Mouse (Mus musculus) ES-E14 (cell line): ENCODE data around the gene Pla2g4d. TPM values are rescaled to one million over a fixed set of nuclear protein-coding genes. Genes with fewer than 3 reads are reported as not detected.

Source experiments
- DNase-seq: peaks from one replicate; pipeline ENCODE4 v3.0.0-alpha.2; 2013; ENCODE audit warnings: low read depth, low spot score
- H3K27ac ChIP-seq: 2 replicates; pipeline ENCODE4 v1.5.1; 2012; ENCODE audit warnings: low read depth, mild to moderate bottlenecking, low read length, moderate library complexity, mixed read lengths; ENCODE audit not compliant: poor library complexity, insufficient read depth, severe bottlenecking
- H3K36me3 ChIP-seq: 2 replicates; pipeline ENCODE4 v1.6.1; 2012; ENCODE audit warnings: mild to moderate bottlenecking, low read length, moderate library complexity, mixed read lengths; ENCODE audit not compliant: control insufficient read depth, poor library complexity, insufficient read depth, severe bottlenecking
- H3K4me1 ChIP-seq, 2 experiments: fragments of 150-350 bp in 1 of 2; sonication (generic) in 1 of 2; 2 replicates each; pipeline ENCODE4 v1.6.1; 2012; ENCODE audit warnings: low read length in 2 of 2, mild to moderate bottlenecking in 1 of 2, mixed read lengths in 1 of 2; ENCODE audit not compliant: control insufficient read depth in 2 of 2, insufficient read depth in 2 of 2, poor library complexity in 1 of 2
- H3K4me3 ChIP-seq, 2 experiments: fragments of 150-350 bp in 1 of 2; sonication (generic) in 1 of 2; 2 replicates each; pipeline ENCODE4 v1.5.1; 2012; ENCODE audit warnings: low read length in 2 of 2, low read depth in 1 of 2, mild to moderate bottlenecking in 1 of 2, mixed read lengths in 1 of 2; ENCODE audit not compliant: insufficient read depth in 1 of 2, poor library complexity in 1 of 2, severe bottlenecking in 1 of 2
- H3K9ac ChIP-seq: 2 replicates; pipeline ENCODE4 v1.6.1; 2012; ENCODE audit warnings: low read depth, mild to moderate bottlenecking, low read length, mixed read lengths; ENCODE audit not compliant: poor library complexity, insufficient read depth, severe bottlenecking
- H3K9me3 ChIP-seq: fragments of 150-350 bp; sonication (generic); 2 replicates; pipeline ENCODE4 v1.6.1; 2012; ENCODE audit warnings: low read depth, mild to moderate bottlenecking, low read length; ENCODE audit not compliant: control insufficient read depth, insufficient read depth
- CHD2 ChIP-seq: IDR thresholded peaks from 2 replicates; pipeline ENCODE4 v1.6.1; 2014; ENCODE audit warnings: mild to moderate bottlenecking, low read depth, low read length, inconsistent platforms
- HCFC1 ChIP-seq: IDR thresholded peaks from 2 replicates; pipeline ENCODE4 v1.6.1; 2012; ENCODE audit warnings: low read length, inconsistent platforms, borderline replicate concordance; ENCODE audit not compliant: insufficient read depth
- MAFK ChIP-seq: IDR thresholded peaks from 2 replicates; pipeline ENCODE4 v1.6.1; 2014; ENCODE audit warnings: mild to moderate bottlenecking, low read depth, low read length, inconsistent platforms; ENCODE audit not compliant: insufficient read depth
- ZC3H11A ChIP-seq: IDR thresholded peaks from 2 replicates; pipeline ENCODE4 v1.6.1; 2012; ENCODE audit warnings: low read depth, mild to moderate bottlenecking, inconsistent platforms, low read length, borderline replicate concordance
- ZNF384 ChIP-seq: IDR thresholded peaks from 2 replicates; pipeline ENCODE4 v1.6.1; 2012; ENCODE audit warnings: low read depth, low read length, inconsistent platforms
- in situ Hi-C, 2 experiments: fragments of 600-800 bp; cut with MboI; formaldehyde crosslinking; loops; one replicate each; pipeline ENCODE4 v1.15.1; 2025; ENCODE audit warnings: low sequenced_read_pairs in 2 of 2, inconsistent platforms in 1 of 2; ENCODE audit not compliant: unreplicated experiment in 2 of 2
- total RNA-seq: library from RNA; depleted of rRNA; stranded (reverse); fragments of 300-350 nt; gene quantifications from 2 replicates; pipeline ENCODE4 v1.2.3, GENCODE M21; 2012; rRNA removed

The Pla2g4d gene
- not detected in 2 replicates for total RNA-seq

- H3K36me3 ChIP-seq = no peaks in the 10 kb centered on the region
- no peak within 1 kb of the TSS for H3K4me3 ChIP-seq
- H3K27ac ChIP-seq = no peak within 1 kb of the TSS
- in situ Hi-C loops = loop anchor here (10.0 to 25.0 kb wide), 2 partner anchors 102 to 114 kb away; no protein-coding TSS in a partner anchor
- TF ChIP-seq MAFK (no peak), CHD2 (no peak), HCFC1 (no peak), ZC3H11A (no peak), ZNF384 (no peak)
- H3K4me1 ChIP-seq = no peaks in the 10 kb centered on the region
- no peaks in the 10 kb centered on the region for H3K9me3 ChIP-seq
- DNase-seq = no peak
- H3K9ac ChIP-seq = no peak within 1 kb of the TSS
Measured at GRCm38 (mm10) chr2:120288995-120289394, at the start of gene Pla2g4d. TSS of gene Pla2g4d (minus strand) at chr2:120289197.

DNA sequence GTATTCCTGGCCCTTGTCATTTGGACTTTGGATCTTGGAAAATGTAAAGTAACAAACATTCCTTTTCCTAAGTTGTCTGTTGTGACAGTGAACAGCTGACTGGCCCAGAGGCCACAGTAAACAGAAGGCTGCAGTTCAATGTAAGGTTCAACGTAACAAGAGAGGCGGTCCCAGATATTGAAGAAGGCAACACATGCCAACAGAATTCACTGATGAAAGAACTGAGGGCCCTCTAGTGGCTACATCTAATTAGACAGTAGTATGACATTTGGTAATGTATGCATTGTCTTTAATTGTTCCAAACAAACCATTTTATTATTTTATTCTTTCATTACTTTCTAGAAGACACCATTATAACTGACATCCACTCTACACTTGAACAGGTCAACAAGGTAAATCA is 48.9 kb upstream of the Pla2g4d start:
- Histone ChIP-seq H3K36me3 (peaks cover 7% of the 10 kb centered on the region; the same call in 1 of the 2 replicates), H3K4me1 (no peaks in the 10 kb centered on the region), H3K27ac (no peak overlapping the region), H3K4me3 (no peak overlapping the region), H3K9ac (no peak overlapping the region), H3K9me3 (no peaks in the 10 kb centered on the region)
- DNase-seq = no peak
- in situ Hi-C loops = no loop called here
- no peak for TF ChIP-seq ZNF384
- TF ChIP-seq MAFK = no peak
- no peak for TF ChIP-seq CHD2
- no peak for TF ChIP-seq HCFC1

DNA sequence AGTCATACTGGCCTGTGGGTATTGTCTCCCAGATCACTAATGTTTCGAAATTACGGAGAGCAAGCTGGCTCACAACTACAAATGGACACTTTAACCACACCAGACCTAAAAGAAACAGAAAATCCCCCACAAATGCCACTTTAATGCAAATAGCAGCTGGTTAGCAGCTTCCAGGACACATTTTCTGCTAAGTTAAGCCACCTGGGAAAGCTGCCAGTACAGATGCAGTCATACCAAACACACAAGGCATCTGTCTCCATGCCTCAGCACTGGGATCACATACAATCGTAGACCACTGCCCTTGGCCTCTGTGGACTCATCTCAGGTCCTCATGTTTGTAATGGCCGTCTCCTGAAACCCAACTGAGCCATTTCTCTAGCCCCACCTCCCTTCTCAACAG is 42.6 kb upstream of the Pla2g4d start:
- no peak overlapping the region for H3K9ac ChIP-seq
- no peaks in the 10 kb centered on the region for H3K9me3 ChIP-seq
- no peak overlapping the region for H3K27ac ChIP-seq
- no peak for DNase-seq
- in situ Hi-C loops = no loop called here
- H3K4me1 ChIP-seq = no peaks in the 10 kb centered on the region
- no peak for TF ChIP-seq MAFK
- TF ChIP-seq ZC3H11A = no peak
- no peak for TF ChIP-seq HCFC1
- no peak for TF ChIP-seq CHD2
- no peak for TF ChIP-seq ZNF384
- peaks cover 7% of the 10 kb centered on the region; the same call in 1 of the 2 replicates for H3K36me3 ChIP-seq
- no peak overlapping the region for H3K4me3 ChIP-seq

DNA sequence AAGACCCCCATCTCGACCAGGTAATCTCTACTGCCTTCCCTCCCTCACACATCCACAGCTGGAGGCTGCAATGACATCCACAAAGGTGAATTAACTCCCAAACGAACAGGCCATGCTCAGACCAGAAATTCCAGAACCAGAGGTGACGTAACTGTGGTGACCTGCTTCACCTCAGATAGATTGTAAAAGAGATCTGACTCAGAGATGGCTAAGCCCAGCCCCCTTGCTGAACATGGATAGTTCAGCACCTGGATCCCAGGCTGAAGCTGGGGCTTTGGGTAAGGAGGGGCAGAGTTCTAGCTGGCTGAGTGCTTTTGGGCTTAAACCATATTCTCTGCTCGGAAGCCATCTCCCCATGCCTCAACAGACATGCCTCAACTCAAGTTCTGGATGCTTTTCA is 26.1 kb upstream of the Pla2g4d start:
- Histone ChIP-seq H3K4me1 (no peaks in the 10 kb centered on the region), H3K9me3 (no peaks in the 10 kb centered on the region), H3K27ac (no peak overlapping the region), H3K36me3 (peaks cover 8% of the 10 kb centered on the region; the same call in 1 of the 2 replicates), H3K9ac (no peak overlapping the region), H3K4me3 (no peak overlapping the region)
- in situ Hi-C loops = no loop called here
- DNase-seq = no peak
- TF ChIP-seq MAFK (no peak), ZC3H11A (no peak), HCFC1 (no peak), ZNF384 (no peak), CHD2 (no peak)

DNA sequence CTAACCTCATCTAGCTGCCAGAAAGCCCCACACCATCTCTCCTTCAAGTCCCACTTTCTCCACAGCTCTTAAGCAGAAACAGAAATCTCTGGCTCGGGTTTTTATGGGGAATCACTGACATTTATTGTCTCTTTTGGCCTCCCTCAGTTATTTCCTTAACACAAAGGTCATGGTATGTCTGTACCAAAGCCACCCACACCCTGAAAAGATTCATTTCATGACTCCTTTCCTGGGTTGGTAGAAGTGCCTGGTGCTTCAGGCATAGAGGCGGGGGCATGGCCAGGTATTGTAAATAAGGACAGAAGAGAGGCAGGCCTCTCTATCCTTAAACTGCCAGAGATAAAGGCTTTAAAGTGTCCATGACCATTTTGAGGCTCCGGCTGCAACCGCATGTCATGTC is 25.5 kb upstream of the Pla2g4d start:
- no peak for TF ChIP-seq MAFK
- no peak for TF ChIP-seq HCFC1
- TF ChIP-seq ZC3H11A = no peak
- no peak for TF ChIP-seq CHD2
- no peak for TF ChIP-seq ZNF384

More for the DNA sequence above, 25.5 kb upstream of the Pla2g4d start:
- Histone ChIP-seq H3K9ac (no peak overlapping the region), H3K4me3 (no peak overlapping the region), H3K36me3 (peaks cover 8% of the 10 kb centered on the region; the same call in 1 of the 2 replicates), H3K4me1 (no peaks in the 10 kb centered on the region), H3K27ac (no peak overlapping the region), H3K9me3 (no peaks in the 10 kb centered on the region)
- in situ Hi-C loops = no loop called here
- DNase-seq = no peak
